Mouse (Mus musculus) heart, postnatal 36 days (tissue): ENCODE results near the gene Hspe1. TPM values are rescaled to one million over a fixed set of nuclear protein-coding genes. Genes with fewer than 3 reads are reported as not detected.

Source experiments
- DNase-seq, 2 experiments: peaks; one replicate each; pipeline ENCODE4 v3.0.0; 2021 to 2022
- intact Hi-C: fragments of 180-260 bp; cut with DNase I; formaldehyde crosslinking; loops from one replicate; pipeline ENCODE4 v1.15.1; 2025
- total RNA-seq, 2 experiments: library from RNA; stranded (reverse); gene quantifications; 2 replicates each; pipeline ENCODE4 v1.2.3; 2021

Hspe1 gene
- total RNA-seq, 2 experiments from 2014 or later, result 167 to 177 TPM

- no peak for DNase-seq
- intact Hi-C loops, result loop anchor here (1.0 to 5.0 kb wide), 3 partner anchors 43 to 105 kb away; partner anchors contain the start of genes Hspd1, Hspe1, Mars2 and Sf3b1
These were observed 43.6 kb downstream of the Hspe1 start for GRCm38 (mm10) chr1:55131424-55132014.

DNA sequence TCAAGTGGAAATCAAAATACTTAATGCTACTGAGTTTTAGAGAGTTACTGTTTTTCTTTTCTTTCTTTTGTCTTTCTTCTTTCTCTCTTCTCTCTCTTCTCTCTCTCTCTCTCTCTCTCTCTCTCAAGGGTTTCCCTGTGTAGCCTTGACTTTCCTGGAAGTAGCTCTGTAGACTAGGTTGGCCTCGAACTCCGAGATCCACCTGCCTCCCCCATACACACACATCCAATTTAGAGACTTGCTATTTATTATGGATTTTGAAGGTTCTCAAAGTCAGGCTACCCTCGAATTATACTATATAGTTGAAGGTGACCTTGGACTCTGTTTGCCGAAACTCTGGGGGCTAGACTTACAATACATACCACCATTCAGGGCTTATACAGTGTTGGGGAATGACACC is 44.4 kb downstream of the Hspe1 start:
- intact Hi-C loops, result loop anchor here (5.0 kb wide), 1 partner anchor 105 kb away; the partner anchor contains the start of gene Sf3b1
- no peak for DNase-seq

- no peak for DNase-seq
- intact Hi-C loops, result loop anchor here (5.0 kb wide), 1 partner anchor 106 kb away; the partner anchor contains the start of gene Sf3b1
These were observed 45.2 kb downstream of the Hspe1 start for GRCm38 (mm10) chr1:55133173-55133572.

DNA sequence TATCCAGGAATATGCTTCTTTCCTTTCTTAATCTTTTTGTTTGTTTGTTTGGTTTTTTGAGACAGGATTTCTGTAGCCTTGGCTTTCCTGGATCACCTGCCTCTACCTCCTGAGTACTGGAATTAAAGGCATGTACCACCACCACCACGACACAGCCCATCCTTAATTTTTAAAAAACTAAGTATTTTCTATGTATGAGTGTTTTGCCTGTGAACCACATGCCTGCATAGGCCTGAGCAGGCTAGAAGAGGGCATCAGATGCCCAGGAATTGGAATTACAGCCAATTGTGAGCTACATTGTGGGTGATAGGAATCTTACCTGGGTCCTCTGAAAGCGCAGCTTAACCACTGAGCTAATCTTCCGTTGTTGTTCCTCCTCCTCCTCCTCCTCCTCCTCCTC is 46.4 kb downstream of the Hspe1 start:
- intact Hi-C loops, result loop anchor here (5.0 kb wide), 1 partner anchor 107 kb away; the partner anchor contains the start of gene Sf3b1
- no peak for DNase-seq

DNA sequence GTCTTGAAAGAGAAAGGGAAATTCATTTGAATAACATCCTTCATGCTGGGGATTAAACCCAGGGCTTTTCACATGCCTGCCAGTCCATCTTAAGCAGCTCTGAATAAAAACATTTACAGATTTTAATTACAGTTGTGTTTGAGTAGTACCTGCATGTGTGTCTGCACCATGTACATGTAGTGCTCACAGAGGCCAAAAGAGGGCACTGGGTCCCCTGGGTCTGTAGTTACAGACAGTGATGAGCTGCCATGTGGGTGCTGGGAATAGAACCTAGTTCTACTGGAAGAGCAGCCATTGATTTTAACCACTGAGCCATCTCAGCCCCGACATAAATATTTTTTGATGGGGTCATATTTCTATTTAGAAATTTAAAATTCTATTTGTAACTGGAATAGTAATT is 47.9 kb downstream of the Hspe1 start:
- intact Hi-C loops, result no loop called here
- DNase-seq, result no peak

Other genes starting within 250 kb of the Hspe1 start
- gene Ankrd44, start 161.7 kb upstream of the Hspe1 start, total RNA-seq, result 10 to 100 TPM; 13.2 to 15.7 TPM
- gene Sf3b1, start 60.7 kb upstream of the Hspe1 start, total RNA-seq, result 10 to 100 TPM; 76.4 to 83.0 TPM
- 10 to 100 TPM; 38.0 to 76.2 TPM for gene Coq10b, start 35.4 kb upstream of the Hspe1 start, total RNA-seq
- 100 to 1,000 TPM; 382 to 415 TPM for gene Hspd1, start 111 bp downstream of the Hspe1 start, total RNA-seq
- 10 to 100 TPM; 30.3 to 35.4 TPM for gene Mob4, start 43.1 kb downstream of the Hspe1 start, total RNA-seq
- 10 to 100 TPM; 12.7 to 13.9 TPM for gene Rftn2, start 138.7 kb downstream of the Hspe1 start, total RNA-seq
- 1 to 10 TPM; 4.6 to 4.9 TPM for gene Mars2, start 149.0 kb downstream of the Hspe1 start, total RNA-seq